Mouse (Mus musculus): ENCODE measurements around the gene Atcay.
A peak's percentile ranks its signal among the peaks of the same experiment; 100 is the strongest.
"Not testable (repeated sequence)": the region's sequence is repeated elsewhere in the genome, so short reads cannot be mapped to it uniquely, and the experiment has no call there.

Gene Atcay

DNA sequence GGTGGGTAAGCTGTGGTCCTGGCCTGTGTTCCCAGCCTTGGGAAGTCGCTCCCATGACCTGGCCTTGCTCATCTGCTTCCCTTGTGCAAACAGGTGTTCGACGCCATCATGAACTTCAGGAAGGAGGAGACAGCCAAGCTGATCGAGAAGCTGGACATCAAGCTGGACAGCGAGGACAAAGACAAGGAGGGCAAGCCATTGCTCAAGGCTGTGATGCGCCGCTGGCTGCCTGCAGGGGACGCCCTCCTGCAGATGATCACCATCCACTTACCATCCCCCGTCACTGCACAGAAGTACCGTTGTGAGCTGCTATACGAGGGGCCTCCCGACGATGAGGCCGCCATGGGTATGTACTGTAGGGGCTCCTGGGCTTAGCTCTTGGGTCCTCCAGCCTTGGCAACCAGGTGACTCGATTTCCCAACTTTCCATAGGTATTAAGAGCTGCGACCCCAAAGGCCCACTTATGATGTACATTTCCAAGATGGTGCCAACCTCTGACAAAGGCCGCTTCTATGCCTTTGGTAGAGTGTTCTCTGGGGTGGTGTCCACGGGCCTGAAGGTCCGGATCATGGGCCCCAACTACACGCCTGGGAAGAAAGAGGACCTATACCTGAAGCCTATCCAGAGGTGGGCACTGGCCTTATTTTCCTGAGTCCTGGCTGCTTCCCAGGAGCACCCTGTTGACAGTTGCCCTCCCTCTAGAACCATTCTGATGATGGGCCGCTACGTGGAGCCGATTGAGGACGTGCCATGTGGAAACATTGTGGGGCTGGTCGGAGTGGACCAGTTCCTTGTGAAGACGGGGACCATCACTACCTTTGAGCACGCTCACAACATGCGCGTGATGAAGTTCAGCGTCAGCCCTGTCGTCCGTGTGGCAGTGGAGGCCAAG is 50.9 kb downstream of the Atcay start:
- DNase-seq (ENCODE audit: inconsistent ontology term): no peak

DNA sequence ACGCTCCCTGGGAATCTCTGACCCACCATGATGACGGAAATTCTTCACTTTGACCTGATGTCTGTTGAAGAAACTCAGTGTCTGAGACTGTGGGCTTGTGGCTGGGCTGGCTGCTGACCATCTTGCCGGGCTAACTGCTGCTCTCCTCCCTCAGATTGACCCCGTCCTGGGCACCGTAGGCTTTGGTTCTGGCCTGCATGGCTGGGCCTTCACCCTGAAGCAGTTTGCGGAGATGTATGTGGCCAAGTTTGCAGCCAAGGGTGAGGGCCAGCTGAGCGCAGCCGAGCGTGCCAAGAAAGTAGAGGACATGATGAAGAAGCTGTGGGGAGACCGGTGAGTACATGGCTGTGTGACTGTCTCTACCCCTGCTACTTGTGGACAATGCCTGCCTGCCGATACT is 51.7 kb downstream of the Atcay start:
- DNase-seq (ENCODE audit: inconsistent ontology term): no peak

DNA sequence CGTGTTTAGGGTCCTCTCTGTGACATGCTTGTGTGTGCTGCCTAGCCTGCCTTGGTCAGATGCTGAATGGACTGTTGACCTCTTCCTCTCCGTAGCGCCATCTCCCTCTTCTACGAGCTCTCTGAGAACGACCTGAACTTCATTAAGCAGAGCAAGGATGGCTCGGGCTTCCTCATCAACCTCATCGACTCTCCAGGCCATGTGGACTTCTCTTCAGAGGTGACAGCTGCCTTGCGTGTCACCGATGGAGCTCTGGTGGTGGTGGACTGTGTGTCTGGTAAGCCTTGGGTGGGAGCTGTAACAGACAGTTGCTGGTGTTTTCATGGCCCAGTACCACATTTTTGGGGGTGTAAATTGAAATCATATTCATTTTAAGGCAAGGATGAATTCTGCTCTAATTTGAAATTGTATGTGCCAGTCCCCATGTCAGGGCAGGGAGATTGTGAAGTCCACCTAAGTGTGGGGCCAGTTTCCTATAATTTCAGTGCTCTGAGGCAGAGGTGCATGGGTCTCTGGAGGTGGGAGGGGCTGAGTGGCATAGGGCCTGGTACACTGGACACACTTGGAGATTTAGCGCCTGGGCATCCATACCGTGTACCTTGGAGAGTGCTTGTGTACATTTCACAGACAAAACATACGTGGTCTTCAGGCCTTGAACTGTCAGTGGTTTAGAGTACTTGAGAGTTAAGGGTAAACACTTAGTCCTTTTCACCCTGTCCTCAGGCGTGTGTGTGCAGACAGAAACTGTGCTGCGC is 52.5 kb downstream of the Atcay start:
- no peak for DNase-seq (ENCODE audit: inconsistent ontology term)

DNA sequence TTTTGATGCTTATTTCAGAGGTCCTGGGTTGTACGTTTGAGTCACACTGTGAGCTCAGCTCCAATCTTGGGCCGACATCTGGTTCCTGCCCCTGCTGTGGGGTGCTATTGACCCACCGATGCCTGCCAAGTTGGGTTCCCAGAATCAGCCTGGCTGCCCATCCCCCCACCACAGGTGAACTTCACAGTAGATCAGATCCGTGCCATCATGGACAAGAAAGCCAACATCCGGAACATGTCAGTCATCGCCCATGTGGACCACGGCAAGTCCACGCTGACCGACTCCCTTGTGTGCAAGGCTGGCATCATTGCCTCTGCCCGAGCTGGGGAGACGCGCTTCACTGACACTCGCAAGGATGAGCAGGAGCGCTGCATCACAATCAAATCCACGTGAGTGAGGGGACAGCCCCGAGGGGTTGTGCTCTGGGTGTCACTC is 53.1 kb downstream of the Atcay start:
- DNase-seq (ENCODE audit: inconsistent ontology term): no peak

DNA sequence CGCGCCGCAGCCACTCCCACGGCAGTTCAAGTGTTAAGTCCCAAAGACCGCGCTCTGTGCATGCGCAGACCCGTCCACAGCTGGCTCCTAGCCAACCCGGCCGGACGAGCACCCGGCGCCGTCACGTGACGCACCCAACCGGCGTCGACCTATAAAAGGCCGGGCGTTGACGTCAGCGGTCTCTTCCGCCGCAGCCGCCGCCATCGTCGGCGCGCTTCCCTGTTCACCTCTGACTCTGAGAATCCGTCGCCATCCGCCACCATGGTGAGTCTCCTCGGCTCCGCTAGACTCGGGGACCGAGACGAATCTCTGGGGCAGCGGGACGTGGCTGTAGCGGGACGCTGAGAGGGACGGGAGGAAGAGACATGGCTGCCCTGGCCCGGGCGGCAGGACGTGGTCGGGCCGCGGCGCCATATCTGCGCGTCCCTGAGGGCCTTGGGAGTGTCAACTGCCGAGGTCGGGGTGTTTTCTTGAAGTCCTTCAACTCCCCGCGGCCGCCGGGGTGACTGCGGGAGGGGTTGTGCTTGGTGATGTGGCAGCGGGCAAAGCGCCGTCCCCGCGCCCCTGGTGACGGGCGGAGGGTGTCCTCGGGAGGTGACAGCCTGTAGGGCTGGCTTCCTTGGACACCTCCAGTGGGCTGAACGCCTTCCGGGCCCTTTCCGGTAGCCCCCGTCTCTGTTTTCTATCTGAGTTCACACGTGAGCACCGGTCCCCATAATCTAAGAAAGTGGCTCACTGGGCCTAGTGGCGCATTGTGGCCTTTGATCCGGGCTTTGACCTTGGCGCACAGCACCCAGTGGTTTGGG is 54.0 kb downstream of the Atcay start, which contains the start of gene Eef2:
Eef2 (plus strand) TSS at position 166 of the 806 bp plus-strand sequence.
- peak; percentile 98 for DNase-seq (ENCODE audit: inconsistent ontology term)

DNA sequence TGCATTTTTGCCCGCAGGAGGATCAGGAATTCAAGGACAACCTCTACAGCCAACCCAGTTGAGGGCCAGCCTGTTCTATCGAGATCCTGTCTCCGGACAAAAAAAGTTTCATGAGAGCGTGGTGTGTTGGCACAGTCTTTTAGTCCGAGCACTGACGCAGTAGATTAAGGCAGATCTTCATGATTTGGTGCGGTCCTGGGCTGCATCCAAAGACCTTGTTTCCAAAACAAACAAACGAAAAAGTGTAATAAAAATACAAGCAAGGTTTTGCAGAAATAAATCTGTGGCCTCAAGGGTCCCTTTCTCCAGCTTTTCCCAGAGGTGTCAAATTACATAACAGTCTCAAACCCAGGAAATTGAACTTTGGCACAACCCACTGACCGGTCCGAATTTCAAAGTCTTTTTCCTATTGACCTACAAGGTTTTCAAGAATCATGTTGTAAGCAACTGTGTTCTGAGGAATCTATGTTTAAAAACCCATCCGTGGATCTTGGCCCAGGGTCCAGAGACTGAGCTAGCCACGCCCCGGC is 54.6 kb downstream of the Atcay start:
- DNase-seq (ENCODE audit: inconsistent ontology term): peak; percentile 49

DNA sequence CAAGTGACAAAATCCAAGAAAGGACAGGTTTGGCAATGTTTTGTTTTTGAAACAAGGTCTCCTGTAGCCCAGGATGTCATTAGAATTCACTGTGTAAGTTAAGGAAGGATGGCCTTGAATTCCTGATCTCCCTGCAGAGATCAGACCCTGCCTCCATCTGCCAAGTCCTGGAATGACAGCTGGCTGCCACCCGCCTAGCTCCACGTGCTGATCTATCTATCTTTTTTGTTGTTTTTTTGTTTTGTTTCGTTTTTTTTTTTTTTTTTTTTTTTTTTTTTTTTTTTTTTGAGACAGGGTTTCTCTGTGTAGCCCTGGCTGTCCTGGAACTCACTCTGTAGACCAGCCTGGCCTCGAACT is 55.3 kb downstream of the Atcay start:
- not testable (repeated sequence) for DNase-seq (ENCODE audit: inconsistent ontology term)

DNA sequence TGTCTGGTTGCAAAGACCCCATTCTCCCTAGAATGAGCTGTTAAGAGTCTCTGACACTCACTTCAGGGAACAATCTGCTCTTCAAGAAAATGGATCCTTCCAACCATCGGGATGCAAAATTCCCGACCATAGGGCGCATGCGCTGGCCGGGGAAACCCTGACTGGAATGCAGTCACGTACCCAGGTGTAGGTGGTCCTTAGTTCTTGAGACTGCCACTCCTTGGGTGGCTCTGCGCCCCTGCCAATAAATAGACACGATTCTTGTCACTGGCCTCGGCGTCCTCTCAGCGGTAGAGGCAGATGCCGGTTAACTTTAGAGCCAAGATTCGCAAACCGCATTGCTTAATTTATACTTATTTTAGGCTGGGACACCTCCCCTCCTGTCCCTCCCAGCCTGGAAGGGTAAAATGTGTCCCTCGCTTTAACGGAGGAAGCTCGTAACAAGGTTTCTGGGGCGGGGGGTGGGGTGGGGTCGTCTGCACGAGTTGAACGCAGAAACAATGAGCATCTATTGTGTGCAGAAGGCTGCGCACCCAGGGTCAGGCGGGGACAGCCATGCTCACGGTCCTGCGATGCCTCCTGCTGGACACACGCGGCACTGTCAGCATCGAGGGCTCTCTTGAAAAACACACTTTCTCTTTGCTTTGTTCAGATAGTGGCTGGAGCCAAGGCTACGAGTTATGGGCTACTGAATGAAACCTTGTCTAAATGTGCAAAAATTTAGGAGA is 55.9 kb downstream of the Atcay start:
- DNase-seq (ENCODE audit: inconsistent ontology term): peak; percentile 86

DNA sequence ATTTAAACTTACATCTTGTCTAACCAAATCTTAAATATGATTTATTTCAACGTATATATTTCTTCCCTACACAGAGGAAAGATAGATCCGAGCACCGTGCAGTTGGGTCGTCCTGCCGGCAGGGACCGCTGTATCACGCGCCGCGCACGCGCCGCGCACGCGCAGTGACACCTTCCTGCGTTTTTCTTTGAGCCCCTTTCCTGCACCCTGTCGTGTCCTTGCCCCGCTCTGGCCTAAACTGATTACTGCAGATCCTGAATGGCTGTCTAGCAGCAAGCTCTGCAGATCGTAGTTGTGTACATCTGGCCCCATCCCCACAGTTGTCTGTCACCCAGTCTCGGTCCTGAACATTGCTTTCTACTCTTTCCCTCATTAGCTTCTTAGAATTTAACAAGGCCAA is 57.5 kb downstream of the Atcay start:
- peak; percentile 81 for DNase-seq (ENCODE audit: inconsistent ontology term)

DNA sequence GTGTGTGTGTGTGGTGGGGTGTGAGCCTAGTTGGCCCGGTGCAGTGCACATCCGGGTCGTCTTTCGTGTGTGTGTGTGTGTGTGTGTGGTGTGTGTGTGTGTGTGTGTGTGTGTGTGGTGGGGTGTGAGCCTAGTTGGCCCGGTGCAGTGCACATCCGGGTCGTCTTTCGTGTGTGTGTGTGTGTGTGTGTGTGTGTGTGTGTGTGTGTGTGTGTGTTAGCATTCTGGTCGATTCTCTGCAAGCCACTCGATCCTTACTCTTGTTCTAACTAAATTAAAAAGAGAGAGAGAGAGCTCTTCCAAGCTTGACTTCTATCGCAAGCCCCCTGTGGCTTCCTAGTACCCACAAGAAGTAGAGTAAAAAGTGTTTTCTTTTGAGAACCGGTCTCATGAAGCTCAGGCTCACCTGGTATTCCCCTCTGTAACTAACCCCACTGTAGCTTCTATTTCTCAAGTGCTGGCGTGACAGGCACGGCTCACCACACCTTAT is 61.2 kb downstream of the Atcay start:
- DNase-seq (ENCODE audit: inconsistent ontology term): not testable (repeated sequence)

DNA sequence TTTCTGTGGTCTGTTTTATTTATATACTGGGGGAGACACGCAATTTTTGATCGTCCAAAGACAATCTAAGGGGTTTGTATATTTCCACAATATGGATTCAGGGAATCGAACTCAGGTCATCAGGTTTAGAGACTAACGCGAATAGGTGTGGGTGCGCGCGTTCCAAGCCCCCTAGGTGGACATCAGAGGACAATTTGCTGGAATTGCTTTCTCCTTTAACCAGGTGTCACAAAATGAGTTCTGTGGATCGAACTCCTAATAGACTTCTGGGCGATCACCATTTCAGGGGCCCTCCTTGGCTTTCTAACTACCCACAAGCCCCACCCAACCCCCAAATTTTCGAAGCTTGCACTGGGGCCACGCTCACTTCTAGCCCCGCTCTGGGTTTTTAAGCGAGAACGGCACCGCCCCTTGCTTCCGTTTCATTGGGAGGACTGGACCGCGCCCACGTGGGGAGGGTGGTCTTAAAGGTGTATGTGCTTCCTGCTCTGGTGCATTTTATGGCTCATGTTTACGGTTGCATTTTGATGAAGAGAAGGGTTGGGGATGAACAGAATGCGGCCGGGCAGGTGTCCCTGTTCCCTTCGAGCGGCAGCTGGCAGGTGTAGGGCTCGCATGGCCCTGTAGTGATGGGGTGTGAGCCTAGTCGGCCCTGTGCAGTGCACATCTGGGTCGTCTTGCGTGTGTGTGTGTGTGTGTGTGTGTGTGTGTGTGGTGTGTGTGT is 62.0 kb downstream of the Atcay start:
- peak; percentile 86 for DNase-seq (ENCODE audit: inconsistent ontology term)

DNA sequence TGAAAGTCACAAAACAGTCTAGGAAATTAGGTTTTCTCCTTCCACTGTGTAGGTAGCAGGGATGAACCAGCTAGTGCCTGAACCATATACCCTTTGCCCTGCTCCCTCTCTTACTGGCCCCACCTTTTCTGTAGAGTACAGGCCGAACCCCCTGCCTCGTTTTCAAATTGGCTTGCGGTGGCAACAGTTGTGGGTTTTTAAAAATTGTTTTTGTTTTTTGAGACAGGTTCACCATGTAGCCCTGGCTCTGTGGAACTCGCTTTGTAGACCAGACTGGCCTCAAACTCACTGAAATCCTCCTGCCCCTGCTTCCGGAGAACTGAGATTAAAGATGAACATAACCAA is 62.6 kb downstream of the Atcay start:
- DNase-seq (ENCODE audit: inconsistent ontology term): no peak

DNA sequence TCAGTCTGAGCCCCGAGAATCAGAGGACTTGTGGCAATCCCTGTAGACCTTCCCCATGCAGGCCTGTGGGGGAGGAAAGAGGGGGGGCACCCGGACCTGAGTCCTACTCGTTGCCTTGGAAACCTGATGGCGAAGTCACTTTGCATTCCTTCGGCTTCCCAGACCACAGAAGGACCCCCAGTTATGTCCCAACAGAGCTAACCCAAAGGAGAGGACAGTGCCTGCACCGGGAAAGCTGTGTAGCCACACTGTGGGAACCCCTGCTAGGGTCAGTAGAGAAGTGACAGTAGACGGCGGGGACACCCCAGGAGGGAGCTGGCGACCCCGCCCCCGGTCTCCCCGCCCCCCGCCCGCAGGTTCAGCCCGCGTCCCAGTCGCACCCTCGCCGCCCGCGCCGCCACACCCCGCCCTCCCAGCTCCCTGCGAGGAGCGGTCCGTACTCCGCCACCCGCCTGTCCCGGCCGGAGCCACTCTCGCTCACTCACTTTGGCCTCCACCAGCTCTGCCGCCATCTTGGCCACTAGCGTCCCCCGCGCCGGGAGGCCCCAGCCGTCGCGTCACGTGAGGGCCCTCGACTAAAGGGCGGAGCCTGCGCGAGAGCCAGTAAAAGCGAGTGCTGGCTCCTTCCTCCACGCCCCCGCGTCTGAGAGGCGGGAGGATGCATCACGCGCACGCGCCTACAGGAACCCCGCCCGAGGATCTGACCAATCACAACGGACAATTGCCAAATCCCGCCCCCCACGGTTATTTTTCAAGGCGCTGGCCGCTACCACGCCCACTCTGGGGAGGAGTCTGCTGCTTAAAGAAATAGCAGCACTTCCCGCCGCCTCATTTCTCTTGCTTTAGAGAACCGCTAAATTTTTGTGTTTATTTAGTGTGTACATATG is 63.2 kb downstream of the Atcay start, which contains the start of gene Pias4:
Pias4 (minus strand) TSS at position 724 of the 887 bp plus-strand sequence.
- DNase-seq (ENCODE audit: inconsistent ontology term): peak; percentile 99

DNA sequence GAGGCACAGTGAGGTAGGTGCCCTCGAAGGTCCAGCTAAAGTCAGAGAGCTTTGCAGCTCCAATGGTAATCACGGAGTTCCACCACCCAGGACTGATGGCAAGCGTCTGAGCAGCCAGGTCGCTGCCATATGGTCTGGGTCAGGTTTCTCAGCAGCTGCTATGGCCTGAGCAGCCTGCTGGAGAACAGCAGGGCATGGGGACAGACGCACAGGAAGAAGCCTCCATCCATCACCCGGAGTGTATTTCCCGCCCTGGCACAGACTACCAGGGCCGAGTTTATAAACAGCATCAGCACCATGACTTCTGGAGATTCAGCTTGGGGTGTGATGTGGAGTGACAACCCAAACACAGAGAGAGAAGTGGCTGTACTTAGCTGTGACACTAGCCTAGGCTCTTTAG is 65.5 kb downstream of the Atcay start:
- DNase-seq (ENCODE audit: inconsistent ontology term): no peak

DNA sequence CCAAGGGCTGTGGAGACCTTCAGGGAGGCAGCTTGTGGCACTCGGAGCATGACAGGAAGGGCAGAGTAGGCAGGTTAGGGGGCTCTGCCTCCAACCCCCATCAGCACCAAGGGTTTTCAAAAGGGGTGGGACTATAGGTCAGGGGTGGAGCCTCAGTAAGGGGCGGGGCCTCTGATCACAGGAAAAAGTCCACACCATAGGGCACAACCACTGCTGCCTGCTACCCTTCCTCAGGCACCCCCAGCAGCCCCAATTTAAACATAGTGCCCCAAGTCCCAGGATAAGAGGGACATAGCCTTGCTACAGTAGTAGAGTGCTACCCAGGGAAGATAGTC is 68.3 kb downstream of the Atcay start:
- DNase-seq (ENCODE audit: inconsistent ontology term): no peak

DNA sequence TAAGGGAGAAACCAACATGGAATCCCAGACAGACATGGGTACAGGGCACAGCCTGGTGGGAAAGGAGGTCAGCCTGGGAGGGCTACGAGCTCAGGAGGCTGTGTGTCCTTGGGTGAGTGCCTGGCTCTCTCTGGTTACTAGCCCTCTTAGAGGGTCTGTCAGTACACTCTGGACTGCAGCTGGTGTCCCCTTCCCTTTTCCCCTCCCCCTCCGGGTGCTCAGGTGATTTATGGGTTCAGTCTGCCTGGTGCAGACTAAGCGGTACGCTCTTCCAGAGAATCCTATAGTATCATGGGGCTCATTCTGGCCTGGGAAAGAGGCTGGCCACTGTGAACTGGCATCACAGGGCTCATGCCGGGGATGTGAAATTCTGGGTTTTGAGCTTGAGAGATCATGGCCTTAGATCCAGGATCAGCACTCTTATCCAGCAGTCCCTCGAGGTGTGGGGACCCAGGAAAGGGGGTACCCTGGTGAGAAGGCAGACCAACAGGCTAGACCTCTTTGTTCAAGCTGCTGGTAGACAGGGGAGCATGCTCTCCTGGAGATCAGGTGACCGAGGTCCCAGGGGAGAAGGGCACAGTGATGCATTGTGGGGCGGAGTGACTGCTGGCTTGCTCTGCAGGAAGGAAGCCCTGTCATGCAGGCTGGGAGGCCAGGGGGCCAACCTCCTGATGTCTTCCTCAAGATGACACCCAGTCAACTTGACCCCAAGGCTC is 68.9 kb downstream of the Atcay start:
- DNase-seq (ENCODE audit: inconsistent ontology term): no peak

DNA sequence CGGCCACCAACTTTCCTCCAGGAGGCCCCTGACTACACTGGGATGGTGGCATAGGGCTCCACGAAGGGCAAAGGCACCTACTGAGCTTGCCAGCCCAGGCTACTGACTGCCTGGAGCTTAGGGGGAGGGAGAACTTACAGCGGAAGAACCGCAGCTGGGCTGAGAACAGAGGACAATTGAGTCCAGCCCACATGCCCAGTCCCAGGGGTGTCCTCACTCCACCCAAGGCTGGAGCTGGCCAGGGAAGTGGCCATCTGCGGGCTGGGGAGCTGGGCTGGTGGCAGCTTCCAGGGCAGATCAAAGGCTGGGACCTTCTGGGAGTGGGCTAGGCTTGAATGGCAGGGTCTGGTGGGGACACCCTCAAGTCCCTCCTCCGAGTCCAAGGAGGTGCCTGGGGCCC is 75.9 kb downstream of the Atcay start:
- DNase-seq (ENCODE audit: inconsistent ontology term): no peak
